In the genomic region with DNA sequence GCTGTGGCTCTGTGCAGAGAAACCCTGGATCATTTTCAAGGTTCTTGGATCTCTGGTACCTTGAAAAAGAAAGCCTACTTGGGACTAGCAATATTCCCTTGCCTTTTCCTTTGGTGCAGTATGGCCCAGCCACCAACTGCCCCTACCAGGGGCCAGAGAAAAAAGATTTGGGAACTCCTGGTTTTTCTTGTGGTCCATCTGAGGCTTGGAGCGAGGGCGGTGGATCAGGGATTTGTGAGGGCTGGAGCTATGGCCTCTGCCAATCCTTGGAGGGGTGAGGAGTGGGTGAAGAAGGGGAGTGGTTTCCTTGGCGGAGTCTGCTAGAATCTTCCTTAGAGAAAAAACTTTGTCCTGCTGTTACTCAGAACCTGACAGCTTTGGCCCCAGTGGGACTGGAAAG, we compare ENCODE assay signal across 19 mouse cellular contexts. TPM values are rescaled to one million over a fixed set of nuclear protein-coding genes. Genes with fewer than 3 reads are reported as not detected.
DNase-seq lines count a peak whose midpoint lies in the region; ATAC-seq lines count a peak whose summit lies in the region.
"Had no signal": no experiment of that assay in that cellular context is flagged by ENCODE, and none has a peak within 500 bp of the region (broad histone marks: within the 10 kb centered on the region; RNA-seq: fewer than 3 reads in every experiment).

No protein-coding gene starts in this region.

- peaks cover 100% of the 10 kb centered on the region for H3K27me3 ChIP-seq in hindbrain, embryonic 10.5 days (ENCODE audit: insufficient read depth, poor library complexity, severe bottlenecking)
- H3K27me3 ChIP-seq in hindbrain, embryonic 12.5 days: peaks cover 100% of the 10 kb centered on the region
- H3K27me3 ChIP-seq in limb, embryonic 11.5 days (ENCODE audit: control insufficient read depth, insufficient read depth, low read length): peaks cover 95% of the 10 kb centered on the region
- H3K27me3 ChIP-seq in limb, embryonic 10.5 days (ENCODE audit: low read depth, poor library complexity, severe bottlenecking): peaks cover 100% of the 10 kb centered on the region
- peaks cover 55% of the 10 kb centered on the region for H3K27me3 ChIP-seq in intestine, embryonic 15.5 days (replicated peaks)
- H3K27me3 ChIP-seq: CH12.LX had no signal

- DNase-seq in hindbrain, embryonic 10.5 days (ENCODE audit: low spot score): peak; percentile 8
- DNase-seq in limb, embryonic 11.5 days (ENCODE audit: low spot score): peak; percentile 35
- DNase-seq in limb, embryonic 10.5 days (ENCODE audit: low spot score): no peak
- DNase-seq in adipocyte (ENCODE audit: low spot score): no peak
- DNase-seq: adrenal gland, adult 8-10 months; adrenal gland, postnatal 36 days; cerebellum, adult 2 months; cerebellum, postnatal 10 days; forebrain, postnatal 0 days; gastrocnemius, postnatal 14 days; heart, postnatal 36 days; kidney, adult 11 months had no signal

- no peak overlapping the region for H3K27ac ChIP-seq in hindbrain, embryonic 10.5 days
- H3K27ac ChIP-seq in hindbrain, embryonic 12.5 days: no peak overlapping the region
- H3K27ac ChIP-seq in limb, embryonic 11.5 days (replicated peaks; ENCODE audit: low read depth, low read length): no peak overlapping the region
- H3K27ac ChIP-seq in limb, embryonic 10.5 days: no peak overlapping the region
- peak overlapping the region; percentile 62; the same call in 1 of the 2 replicates for H3K27ac ChIP-seq in intestine, embryonic 15.5 days
- H3K27ac ChIP-seq: forebrain, embryonic 13.5 days; hindbrain, embryonic 15.5 days had no signal

- no peaks in the 10 kb centered on the region for H3K9me3 ChIP-seq in hindbrain, embryonic 10.5 days
- no peaks in the 10 kb centered on the region for H3K9me3 ChIP-seq in hindbrain, embryonic 12.5 days (replicated peaks)
- H3K9me3 ChIP-seq in limb, embryonic 11.5 days (ENCODE audit: control insufficient read depth, low read length): no peaks in the 10 kb centered on the region
- no peaks in the 10 kb centered on the region for H3K9me3 ChIP-seq in limb, embryonic 10.5 days (replicated peaks)
- H3K9me3 ChIP-seq in intestine, embryonic 15.5 days: no peaks in the 10 kb centered on the region
- H3K9me3 ChIP-seq: forebrain, embryonic 13.5 days; heart, embryonic 12.5 days; hindbrain, embryonic 15.5 days had no signal

- H3K36me3 ChIP-seq in hindbrain, embryonic 10.5 days: no peaks in the 10 kb centered on the region
- H3K36me3 ChIP-seq in hindbrain, embryonic 12.5 days: no peaks in the 10 kb centered on the region
- H3K36me3 ChIP-seq in limb, embryonic 11.5 days (ENCODE audit: control insufficient read depth, insufficient read depth, low read length): no peaks in the 10 kb centered on the region
- no peaks in the 10 kb centered on the region for H3K36me3 ChIP-seq in limb, embryonic 10.5 days
- no peaks in the 10 kb centered on the region for H3K36me3 ChIP-seq in intestine, embryonic 15.5 days
- H3K36me3 ChIP-seq: heart, embryonic 12.5 days; hindbrain, embryonic 15.5 days had no signal

- H3K4me2 ChIP-seq in hindbrain, embryonic 12.5 days (replicated peaks): no peak overlapping the region
- no peak overlapping the region for H3K4me2 ChIP-seq in limb, embryonic 11.5 days (ENCODE audit: low read depth, severe bottlenecking)
- H3K4me2 ChIP-seq in intestine, embryonic 15.5 days (replicated peaks): no peak overlapping the region
- H3K4me2 ChIP-seq: forebrain, embryonic 13.5 days; heart, embryonic 12.5 days; hindbrain, embryonic 15.5 days had no signal

- no peak overlapping the region for H3K9ac ChIP-seq in hindbrain, embryonic 12.5 days
- H3K9ac ChIP-seq in limb, embryonic 11.5 days (ENCODE audit: low read length): no peak overlapping the region
- H3K9ac ChIP-seq in intestine, embryonic 15.5 days: no peak overlapping the region
- H3K9ac ChIP-seq: forebrain, embryonic 13.5 days; forebrain, postnatal 0 days; heart, embryonic 12.5 days; hindbrain, embryonic 15.5 days had no signal

- H3K4me1 ChIP-seq in hindbrain, embryonic 10.5 days (replicated peaks): peaks cover 10% of the 10 kb centered on the region
- H3K4me1 ChIP-seq in hindbrain, embryonic 12.5 days: peaks cover 11% of the 10 kb centered on the region
- peaks cover 6% of the 10 kb centered on the region; the same call in 1 of the 2 replicates for H3K4me1 ChIP-seq in limb, embryonic 11.5 days (ENCODE audit: control insufficient read depth, insufficient read depth, low read length)
- peaks cover 23% of the 10 kb centered on the region for H3K4me1 ChIP-seq in limb, embryonic 10.5 days
- peaks cover 37% of the 10 kb centered on the region for H3K4me1 ChIP-seq in intestine, embryonic 15.5 days (replicated peaks)

- ATAC-seq in hindbrain, embryonic 12.5 days (ENCODE audit: low FRiP score): no peak
- ATAC-seq in limb, embryonic 11.5 days (ENCODE audit: insufficient number of reproducible peaks, low FRiP score, low TSS enrichment, low read depth): no peak
- ATAC-seq in intestine, embryonic 15.5 days: peak; percentile 9; the same call in 1 of the 2 replicates
- ATAC-seq: forebrain, embryonic 13.5 days; forebrain, postnatal 0 days; Patski had no signal

- no peak overlapping the region for H3K4me3 ChIP-seq in hindbrain, embryonic 10.5 days
- H3K4me3 ChIP-seq in hindbrain, embryonic 12.5 days: no peak overlapping the region
- no peak overlapping the region for H3K4me3 ChIP-seq in limb, embryonic 11.5 days (ENCODE audit: low read depth, low read length)
- no peak overlapping the region for H3K4me3 ChIP-seq in limb, embryonic 10.5 days
- H3K4me3 ChIP-seq in intestine, embryonic 15.5 days (replicated peaks): no peak overlapping the region
- H3K4me3 ChIP-seq: forebrain, embryonic 13.5 days; heart, embryonic 12.5 days; hindbrain, embryonic 15.5 days had no signal

- WGBS in hindbrain, embryonic 10.5 days: 2% methylated on average over 3 of the region's 3 CpGs
- 6% methylated on average over 3 of the region's 3 CpGs for WGBS in hindbrain, embryonic 12.5 days
- WGBS in limb, embryonic 11.5 days: 2% methylated on average over 3 of the region's 3 CpGs
- 6% methylated on average over 3 of the region's 3 CpGs for WGBS in limb, embryonic 10.5 days
- 18% methylated on average over 3 of the region's 3 CpGs for WGBS in intestine, embryonic 15.5 days

RNA-seq across cellular contexts. Expression of gene Hlx, which starts 8.5 kb away (rescaled TPM):
- 4.7 and 6.9 TPM in 2 replicates for polyA plus RNA-seq in hindbrain, embryonic 10.5 days (2016; fragmentation: Nextera tagmentation; extraction: Ambion mirVana)
- polyA plus RNA-seq in hindbrain, embryonic 12.5 days (2016; fragmentation: Nextera tagmentation; extraction: Ambion mirVana): 5.6 and 9.1 TPM in 2 replicates
- 10.5 and 12.8 TPM in 2 replicates for polyA plus RNA-seq in limb, embryonic 11.5 days (2014; fragmentation: Nextera tagmentation; extraction: Ambion mirVana)
- polyA plus RNA-seq in limb, embryonic 10.5 days (2016; fragmentation: Nextera tagmentation; extraction: Ambion mirVana): 7.2 and 9.5 TPM in 2 replicates
- polyA plus RNA-seq in intestine, embryonic 15.5 days (2015; fragmentation: Nextera tagmentation; extraction: Ambion mirVana): 46.6 and 52.3 TPM in 2 replicates

Comparison
In these comparisons a context has a peak if more than half of its experiments do, and no peak if none do; other contexts are left out.
1. DNase-seq: peak in hindbrain, embryonic 10.5 days (single experiment) and limb, embryonic 11.5 days (single experiment); none in limb, embryonic 10.5 days (single experiment) and adipocyte (single experiment).